Mouse (Mus musculus): ENCODE measurements at regions not wholly inside any gene's neighbourhood (a gene's known extent, or its start where the extent isn't known, plus 50 kb on each side); places are given as distances from the start of the nearest gene placed in this dataset.
A peak's percentile ranks its signal among the peaks of the same experiment; 100 is the strongest.

- Histone ChIP-seq H3K36me3 (no peaks in the 10 kb centered on the region), H3K4me1 (peaks cover 17% of the 10 kb centered on the region), H3K27me3 (replicated peaks) (no peaks in the 10 kb centered on the region), H3K27ac (replicated peaks) (peak overlapping the region; percentile 10; the same call in 1 of the 2 replicates), H3K9me3 (no peaks in the 10 kb centered on the region), H3K9ac (no peak overlapping the region), H3K4me2 (no peak overlapping the region), H3K4me3 (no peak overlapping the region)
- 58% methylated on average over 7 of the region's 7 CpGs for WGBS
- ATAC-seq (ENCODE audit: extremely low read depth, insufficient number of reproducible peaks, low FRiP score, low TSS enrichment) = no peak
Observed at GRCm38 (mm10) chr15:5555381-5556066, 311.5 kb upstream of the Ptger4 start.

GRCm38 (mm10) chr15:5561783-5562182, 317.8 kb upstream of the Ptger4 start:
- 81% methylated on average over 4 of the region's 4 CpGs for WGBS
- H3K9ac ChIP-seq = no peak overlapping the region
- no peak for ATAC-seq (ENCODE audit: extremely low read depth, insufficient number of reproducible peaks, low FRiP score, low TSS enrichment)
- no peak overlapping the region for H3K4me3 ChIP-seq
- H3K9me3 ChIP-seq = no peaks in the 10 kb centered on the region
- H3K36me3 ChIP-seq = no peaks in the 10 kb centered on the region
- H3K27me3 ChIP-seq (replicated peaks) = no peaks in the 10 kb centered on the region
- H3K27ac ChIP-seq (replicated peaks) = no peak overlapping the region
- H3K4me2 ChIP-seq = no peak overlapping the region
- H3K4me1 ChIP-seq = 0 out of 2 replicates have a peak, but pooled peaks cover 1% of the 10 kb centered on the region

GRCm38 (mm10) chr15:5574366-5574765, 330.4 kb upstream of the Ptger4 start:
- Histone ChIP-seq H3K27me3 (replicated peaks) (no peaks in the 10 kb centered on the region), H3K4me3 (no peak overlapping the region), H3K9me3 (no peaks in the 10 kb centered on the region), H3K4me2 (no peak overlapping the region), H3K27ac (replicated peaks) (no peak overlapping the region), H3K36me3 (no peaks in the 10 kb centered on the region), H3K4me1 (no peaks in the 10 kb centered on the region), H3K9ac (no peak overlapping the region)
- ATAC-seq (ENCODE audit: extremely low read depth, insufficient number of reproducible peaks, low FRiP score, low TSS enrichment) = no peak

- Histone ChIP-seq H3K9me3 (no peaks in the 10 kb centered on the region), H3K36me3 (no peaks in the 10 kb centered on the region), H3K4me3 (no peak overlapping the region), H3K27ac (replicated peaks) (no peak overlapping the region), H3K4me2 (no peak overlapping the region), H3K9ac (no peak overlapping the region), H3K4me1 (no peaks in the 10 kb centered on the region), H3K27me3 (replicated peaks) (no peaks in the 10 kb centered on the region)
- ATAC-seq (ENCODE audit: extremely low read depth, insufficient number of reproducible peaks, low FRiP score, low TSS enrichment) = no peak
- 63% methylated on average over 2 of the region's 2 CpGs for WGBS
Observed at GRCm38 (mm10) chr15:5579559-5579958, 335.6 kb upstream of the Ptger4 start.

- Histone ChIP-seq H3K4me2 (no peak overlapping the region), H3K27me3 (replicated peaks) (no peaks in the 10 kb centered on the region), H3K36me3 (no peaks in the 10 kb centered on the region), H3K27ac (replicated peaks) (no peak overlapping the region), H3K4me3 (no peak overlapping the region), H3K9me3 (no peaks in the 10 kb centered on the region), H3K9ac (no peak overlapping the region), H3K4me1 (no peaks in the 10 kb centered on the region)
- WGBS = 87% methylated on average over 4 of the region's 4 CpGs
- no peak for ATAC-seq (ENCODE audit: extremely low read depth, insufficient number of reproducible peaks, low FRiP score, low TSS enrichment)
Observed at GRCm38 (mm10) chr15:5580416-5580815, 336.4 kb upstream of the Ptger4 start.

- WGBS = 75% methylated on average over 2 of the region's 2 CpGs
- Histone ChIP-seq H3K4me1 (no peaks in the 10 kb centered on the region), H3K4me3 (no peak overlapping the region), H3K4me2 (no peak overlapping the region), H3K36me3 (no peaks in the 10 kb centered on the region), H3K9me3 (no peaks in the 10 kb centered on the region), H3K27ac (replicated peaks) (no peak overlapping the region), H3K9ac (no peak overlapping the region), H3K27me3 (replicated peaks) (no peaks in the 10 kb centered on the region)
- no peak for ATAC-seq (ENCODE audit: extremely low read depth, insufficient number of reproducible peaks, low FRiP score, low TSS enrichment)
Observed at GRCm38 (mm10) chr15:5584381-5584780, 340.4 kb upstream of the Ptger4 start.

- H3K36me3 ChIP-seq = no peaks in the 10 kb centered on the region
- H3K4me3 ChIP-seq = no peak overlapping the region
- no peak overlapping the region for H3K27ac ChIP-seq (replicated peaks)
- ATAC-seq (ENCODE audit: extremely low read depth, insufficient number of reproducible peaks, low FRiP score, low TSS enrichment) = no peak
- no peak overlapping the region for H3K4me2 ChIP-seq
- no peaks in the 10 kb centered on the region for H3K4me1 ChIP-seq
- 49% methylated on average over 4 of the region's 4 CpGs for WGBS
- H3K27me3 ChIP-seq (replicated peaks) = no peaks in the 10 kb centered on the region
- H3K9me3 ChIP-seq = no peaks in the 10 kb centered on the region
- no peak overlapping the region for H3K9ac ChIP-seq
Observed at GRCm38 (mm10) chr15:5604732-5605266, 360.8 kb upstream of the Ptger4 start.

- no peaks in the 10 kb centered on the region for H3K27me3 ChIP-seq (replicated peaks)
- no peaks in the 10 kb centered on the region for H3K4me1 ChIP-seq
- H3K9ac ChIP-seq = no peak overlapping the region
- no peaks in the 10 kb centered on the region for H3K36me3 ChIP-seq
- 41% methylated on average over 2 of the region's 2 CpGs for WGBS
- no peak for ATAC-seq (ENCODE audit: extremely low read depth, insufficient number of reproducible peaks, low FRiP score, low TSS enrichment)
- H3K9me3 ChIP-seq = no peaks in the 10 kb centered on the region
- H3K4me2 ChIP-seq = no peak overlapping the region
- H3K4me3 ChIP-seq = no peak overlapping the region
- no peak overlapping the region for H3K27ac ChIP-seq (replicated peaks)
Observed at GRCm38 (mm10) chr15:5607533-5607932, 363.5 kb upstream of the Ptger4 start.

GRCm38 (mm10) chr15:5623021-5623420, 379.0 kb upstream of the Ptger4 start:
- Histone ChIP-seq H3K9ac (no peak overlapping the region), H3K9me3 (0 out of 2 replicates have a peak, but pooled peaks cover 6% of the 10 kb centered on the region), H3K27ac (replicated peaks) (no peak overlapping the region), H3K4me1 (no peaks in the 10 kb centered on the region), H3K27me3 (replicated peaks) (no peaks in the 10 kb centered on the region), H3K4me3 (no peak overlapping the region), H3K36me3 (no peaks in the 10 kb centered on the region), H3K4me2 (no peak overlapping the region)
- WGBS = 72% methylated on average over 5 of the region's 5 CpGs
- no peak for ATAC-seq (ENCODE audit: extremely low read depth, insufficient number of reproducible peaks, low FRiP score, low TSS enrichment)

- H3K36me3 ChIP-seq = no peaks in the 10 kb centered on the region
- 80% methylated on average over 2 of the region's 2 CpGs for WGBS
- H3K27ac ChIP-seq (replicated peaks) = no peak overlapping the region
- H3K9me3 ChIP-seq = 0 out of 2 replicates have a peak, but pooled peaks cover 6% of the 10 kb centered on the region
- no peak overlapping the region for H3K4me2 ChIP-seq
- no peaks in the 10 kb centered on the region for H3K4me1 ChIP-seq
- no peaks in the 10 kb centered on the region for H3K27me3 ChIP-seq (replicated peaks)
- no peak for ATAC-seq (ENCODE audit: extremely low read depth, insufficient number of reproducible peaks, low FRiP score, low TSS enrichment)
- H3K4me3 ChIP-seq = no peak overlapping the region
- no peak overlapping the region for H3K9ac ChIP-seq
Observed at GRCm38 (mm10) chr15:5625367-5625766, 381.4 kb upstream of the Ptger4 start.

- no peak overlapping the region for H3K4me2 ChIP-seq
- H3K27me3 ChIP-seq (replicated peaks) = no peaks in the 10 kb centered on the region
- no peak overlapping the region for H3K27ac ChIP-seq (replicated peaks)
- H3K9ac ChIP-seq = no peak overlapping the region
- no peak overlapping the region for H3K4me3 ChIP-seq
- H3K4me1 ChIP-seq = no peaks in the 10 kb centered on the region
- 51% methylated on average over 1 of the region's 1 CpGs for WGBS
- H3K36me3 ChIP-seq = no peaks in the 10 kb centered on the region
- ATAC-seq (ENCODE audit: extremely low read depth, insufficient number of reproducible peaks, low FRiP score, low TSS enrichment) = no peak
- no peaks in the 10 kb centered on the region for H3K9me3 ChIP-seq
Observed at GRCm38 (mm10) chr15:5646673-5647072, 402.7 kb upstream of the Ptger4 start.

GRCm38 (mm10) chr15:5658796-5659195, 414.8 kb upstream of the Ptger4 start:
- no peak overlapping the region for H3K4me2 ChIP-seq
- H3K9ac ChIP-seq = no peak overlapping the region
- 61% methylated on average over 6 of the region's 6 CpGs for WGBS
- no peaks in the 10 kb centered on the region for H3K27me3 ChIP-seq (replicated peaks)
- no peak overlapping the region for H3K27ac ChIP-seq (replicated peaks)
- ATAC-seq (ENCODE audit: extremely low read depth, insufficient number of reproducible peaks, low FRiP score, low TSS enrichment) = no peak
- no peak overlapping the region for H3K4me3 ChIP-seq
- H3K9me3 ChIP-seq = no peaks in the 10 kb centered on the region
- H3K4me1 ChIP-seq = 0 out of 2 replicates have a peak, but pooled peaks cover 5% of the 10 kb centered on the region
- H3K36me3 ChIP-seq = no peaks in the 10 kb centered on the region
